Mouse (Mus musculus): ENCODE results near the gene Cyp3a13. TPM values are rescaled to one million over a fixed set of nuclear protein-coding genes. Genes with fewer than 3 reads are reported as not detected.
"Not testable (repeated sequence)": the region's sequence is repeated elsewhere in the genome, so short reads cannot be mapped to it uniquely, and the experiment has no call there.

Gene Cyp3a13
- 0.14 TPM in 1 of 2 replicates, not detected in the other for polyA plus RNA-seq (2016; fragmentation: Nextera tagmentation; extraction: Ambion mirVana)

DNA sequence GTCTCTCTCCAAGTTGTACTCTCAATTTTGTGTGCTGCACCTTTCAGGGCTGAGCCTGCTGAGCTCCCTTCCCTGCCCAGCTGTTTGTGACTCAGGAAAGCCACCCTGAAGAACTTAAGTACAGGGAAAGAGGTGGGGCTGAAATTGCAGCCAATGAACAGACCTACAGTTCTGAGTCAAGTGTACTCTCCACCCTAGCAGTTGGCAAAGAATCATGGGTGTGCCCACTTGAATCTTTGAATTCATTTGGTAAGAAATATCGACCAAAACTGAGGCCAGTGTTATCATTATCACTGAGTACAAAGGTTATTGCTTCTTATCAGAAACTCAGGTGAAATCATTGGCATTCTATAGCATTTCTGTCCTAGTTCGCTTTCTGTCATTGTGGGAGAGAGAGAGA is at the start of gene Cyp3a13:
Gene Cyp3a13, minus strand, starts transcription at position 88 of the 400 bp plus-strand sequence.
- DNase-seq (ENCODE audit: low spot score): no peak
- Histone ChIP-seq H3K27me3 (ENCODE audit: insufficient read depth, poor library complexity, severe bottlenecking) (no peaks in the 10 kb centered on the region), H3K27ac (no peak within 1 kb of the TSS), H3K36me3 (no peaks in the 10 kb centered on the region), H3K9me3 (no peaks in the 10 kb centered on the region), H3K4me3 (no peak within 1 kb of the TSS), H3K4me1 (no peaks in the 10 kb centered on the region)
- WGBS: 46% methylated on average over 2 of the region's 2 CpGs

DNA sequence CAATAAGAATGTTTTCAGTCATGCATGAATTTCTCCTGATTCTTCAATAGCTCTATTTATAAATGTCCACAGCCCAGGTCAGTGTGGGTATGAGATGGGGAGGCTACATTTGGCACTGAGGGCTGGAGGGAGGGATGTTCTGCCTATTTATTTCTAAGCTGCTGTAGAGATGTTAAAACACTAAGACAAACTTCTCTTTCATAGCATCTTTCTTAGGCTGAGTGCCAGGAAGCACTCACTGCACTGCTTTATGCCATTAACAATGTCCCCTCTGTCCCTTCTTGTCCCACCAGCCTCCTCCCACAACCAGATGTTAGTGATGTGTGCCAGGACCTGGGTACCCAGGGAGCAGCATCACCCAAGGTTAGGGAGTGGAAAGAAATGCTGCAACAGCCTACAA is 45.1 kb upstream of the Cyp3a13 start:
- Histone ChIP-seq H3K36me3 (no peaks in the 10 kb centered on the region), H3K4me1 (no peaks in the 10 kb centered on the region), H3K27me3 (ENCODE audit: insufficient read depth, poor library complexity, severe bottlenecking) (no peaks in the 10 kb centered on the region), H3K9me3 (no peaks in the 10 kb centered on the region), H3K4me3 (no peak overlapping the region), H3K27ac (no peak overlapping the region)
- no peak for DNase-seq (ENCODE audit: low spot score)

GRCm38 (mm10) chr5:137962945-137963344 is 41.5 kb upstream of the Cyp3a13 start, which contains the start of gene Gjc3:
TSS of gene Gjc3 (minus strand) at chr5:137963098.
- Histone ChIP-seq H3K9me3 (no peaks in the 10 kb centered on the region), H3K27me3 (ENCODE audit: insufficient read depth, poor library complexity, severe bottlenecking) (no peaks in the 10 kb centered on the region), H3K4me1 (no peaks in the 10 kb centered on the region), H3K4me3 (no peak within 1 kb of the TSS), H3K36me3 (no peaks in the 10 kb centered on the region), H3K27ac (no peak within 1 kb of the TSS)
- WGBS: 74% methylated on average over 8 of the region's 8 CpGs
- no peak for DNase-seq (ENCODE audit: low spot score)

- H3K27me3 ChIP-seq (ENCODE audit: insufficient read depth, poor library complexity, severe bottlenecking): no peaks in the 10 kb centered on the region
- no peak for DNase-seq (ENCODE audit: low spot score)
- H3K4me3 ChIP-seq: no peak overlapping the region
- H3K9me3 ChIP-seq: no peaks in the 10 kb centered on the region
- no peaks in the 10 kb centered on the region for H3K36me3 ChIP-seq
- 75% methylated on average over 3 of the region's 3 CpGs for WGBS
- H3K27ac ChIP-seq: no peak overlapping the region
- no peaks in the 10 kb centered on the region for H3K4me1 ChIP-seq
Observed at GRCm38 (mm10) chr5:137956404-137956803, 35.0 kb upstream of the Cyp3a13 start.

DNA sequence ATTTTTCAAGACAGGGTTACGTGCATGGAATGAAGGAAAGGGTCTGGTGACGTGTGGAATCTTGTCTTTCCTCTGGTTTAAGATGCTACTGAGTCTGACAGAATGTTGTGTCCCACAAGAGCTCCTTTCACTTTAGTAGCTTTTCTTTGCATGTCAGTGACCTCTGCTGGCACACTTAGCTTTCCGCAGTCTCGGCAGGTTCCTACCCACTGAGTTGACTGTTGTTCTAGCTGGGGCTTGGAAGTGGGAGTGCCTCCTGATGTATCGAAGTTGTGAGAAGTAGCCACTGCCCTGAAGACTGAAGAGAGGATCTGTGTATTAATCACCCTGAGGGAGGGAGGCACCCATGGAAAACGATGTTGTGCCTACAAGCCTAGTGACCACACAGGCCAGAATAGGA is 29.8 kb upstream of the Cyp3a13 start:
- H3K4me3 ChIP-seq: no peak overlapping the region
- H3K36me3 ChIP-seq: no peaks in the 10 kb centered on the region
- DNase-seq (ENCODE audit: low spot score): no peak
- no peaks in the 10 kb centered on the region for H3K4me1 ChIP-seq
- no peak overlapping the region for H3K27ac ChIP-seq
- H3K27me3 ChIP-seq (ENCODE audit: insufficient read depth, poor library complexity, severe bottlenecking): no peaks in the 10 kb centered on the region
- 36% methylated on average over 6 of the region's 6 CpGs for WGBS
- no peaks in the 10 kb centered on the region for H3K9me3 ChIP-seq

GRCm38 (mm10) chr5:137947303-137947702 is 25.9 kb upstream of the Cyp3a13 start:
- H3K4me3 ChIP-seq: no peak overlapping the region
- no peak overlapping the region for H3K27ac ChIP-seq
- no peaks in the 10 kb centered on the region for H3K4me1 ChIP-seq
- no peaks in the 10 kb centered on the region for H3K36me3 ChIP-seq
- H3K9me3 ChIP-seq: no peaks in the 10 kb centered on the region
- no peak for DNase-seq (ENCODE audit: low spot score)
- no peaks in the 10 kb centered on the region for H3K27me3 ChIP-seq (ENCODE audit: insufficient read depth, poor library complexity, severe bottlenecking)

- WGBS: 57% methylated on average over 1 of the region's 1 CpGs
- no peak overlapping the region for H3K27ac ChIP-seq
Observed at GRCm38 (mm10) chr5:137943133-137943532, 21.7 kb upstream of the Cyp3a13 start.

DNA sequence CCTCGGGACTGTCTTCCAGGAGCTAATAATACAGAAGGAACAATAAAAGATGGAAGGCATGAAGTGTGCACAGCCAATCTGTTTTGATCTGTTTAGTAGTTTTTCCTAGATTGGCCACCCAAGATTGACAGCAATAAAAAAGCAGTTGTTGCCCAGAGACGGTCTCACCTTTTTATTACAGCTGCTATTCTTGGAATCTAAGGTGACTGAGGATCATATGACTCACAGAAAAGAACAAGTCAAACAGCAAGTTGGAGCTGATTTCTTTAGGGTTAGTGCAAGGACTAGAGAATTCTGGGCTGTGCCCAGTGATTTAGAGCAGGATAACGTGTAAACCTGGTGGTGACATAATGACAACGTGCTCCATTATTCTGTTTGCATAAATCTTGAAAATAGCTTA is 19.5 kb upstream of the Cyp3a13 start:
- no peaks in the 10 kb centered on the region for H3K9me3 ChIP-seq
- H3K36me3 ChIP-seq: no peaks in the 10 kb centered on the region
- 80% methylated on average over 4 of the region's 4 CpGs for WGBS
- DNase-seq (ENCODE audit: low spot score): no peak
- H3K4me3 ChIP-seq: no peak overlapping the region
- H3K27me3 ChIP-seq (ENCODE audit: insufficient read depth, poor library complexity, severe bottlenecking): no peaks in the 10 kb centered on the region
- no peaks in the 10 kb centered on the region for H3K4me1 ChIP-seq
- no peak overlapping the region for H3K27ac ChIP-seq

More at GRCm38 (mm10) chr5:137943133-137943532, 21.7 kb upstream of the Cyp3a13 start:
- H3K9me3 ChIP-seq: no peaks in the 10 kb centered on the region
- H3K4me1 ChIP-seq: no peaks in the 10 kb centered on the region
- no peaks in the 10 kb centered on the region for H3K27me3 ChIP-seq (ENCODE audit: insufficient read depth, poor library complexity, severe bottlenecking)
- H3K36me3 ChIP-seq: no peaks in the 10 kb centered on the region
- no peak overlapping the region for H3K4me3 ChIP-seq
- DNase-seq (ENCODE audit: low spot score): no peak

DNA sequence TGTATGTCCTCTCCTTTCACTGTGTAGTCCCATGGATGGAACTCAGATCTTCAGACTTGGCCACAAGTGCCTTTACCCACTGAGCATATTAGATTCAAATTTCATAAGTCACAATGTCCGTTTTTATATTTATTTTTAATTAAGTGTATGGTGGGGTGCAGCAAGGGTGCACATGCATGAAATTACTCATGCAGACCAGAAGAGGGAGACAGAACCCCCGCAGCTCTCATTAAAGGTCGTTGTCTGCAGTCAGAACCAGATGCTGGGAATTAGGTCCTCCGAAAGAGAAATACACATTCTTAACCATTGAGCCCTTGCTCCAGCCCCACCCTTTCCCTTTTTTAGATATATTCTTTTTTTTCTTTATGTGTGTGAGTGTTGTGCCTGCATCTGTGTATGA is 15.8 kb upstream of the Cyp3a13 start:
- Histone ChIP-seq H3K27me3 (ENCODE audit: insufficient read depth, poor library complexity, severe bottlenecking) (no peaks in the 10 kb centered on the region), H3K4me1 (no peaks in the 10 kb centered on the region), H3K36me3 (no peaks in the 10 kb centered on the region), H3K4me3 (no peak overlapping the region), H3K9me3 (no peaks in the 10 kb centered on the region), H3K27ac (no peak overlapping the region)
- WGBS: 51% methylated on average over 4 of the region's 4 CpGs
- no peak for DNase-seq (ENCODE audit: low spot score)

GRCm38 (mm10) chr5:137936486-137936885 is 15.1 kb upstream of the Cyp3a13 start:
- Histone ChIP-seq H3K36me3 (no peaks in the 10 kb centered on the region), H3K4me3 (no peak overlapping the region), H3K27me3 (ENCODE audit: insufficient read depth, poor library complexity, severe bottlenecking) (no peaks in the 10 kb centered on the region), H3K27ac (no peak overlapping the region), H3K4me1 (no peaks in the 10 kb centered on the region), H3K9me3 (no peaks in the 10 kb centered on the region)
- WGBS: 87% methylated on average over 2 of the region's 2 CpGs
- DNase-seq (ENCODE audit: low spot score): no peak

- not testable (repeated sequence) for H3K9me3 ChIP-seq; H3K36me3 ChIP-seq; H3K4me3 ChIP-seq; H3K27ac ChIP-seq; H3K4me1 ChIP-seq; DNase-seq (ENCODE audit: low spot score); H3K27me3 ChIP-seq (ENCODE audit: insufficient read depth, poor library complexity, severe bottlenecking)
- 72% methylated on average over 2 of the region's 2 CpGs for WGBS
Observed at GRCm38 (mm10) chr5:137933934-137934333, 12.5 kb upstream of the Cyp3a13 start.

DNA sequence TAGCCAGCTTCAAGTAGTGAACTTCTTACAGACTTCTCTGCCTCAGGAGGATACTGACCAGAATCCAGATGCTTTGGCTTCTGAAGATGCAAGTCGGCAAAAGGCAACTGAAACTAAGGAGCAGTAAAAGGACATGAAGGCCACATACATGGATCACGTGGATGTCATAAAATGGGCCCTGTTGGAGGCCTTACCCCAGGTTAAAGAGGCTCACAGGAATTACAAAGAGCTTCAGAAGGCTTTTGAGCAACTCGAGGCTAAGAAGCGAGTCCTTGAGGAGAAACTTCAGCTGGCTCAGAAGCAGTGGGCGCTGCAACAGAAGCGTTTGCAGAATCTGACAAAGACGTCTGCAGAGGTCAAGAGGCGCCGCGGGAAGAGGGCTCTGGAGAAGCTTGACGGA is 7.0 kb upstream of the Cyp3a13 start:
- H3K27ac ChIP-seq: no peak overlapping the region
- WGBS: 74% methylated on average over 11 of the region's 11 CpGs
- no peak overlapping the region for H3K4me3 ChIP-seq
- H3K27me3 ChIP-seq (ENCODE audit: insufficient read depth, poor library complexity, severe bottlenecking): no peaks in the 10 kb centered on the region
- no peaks in the 10 kb centered on the region for H3K4me1 ChIP-seq
- no peak for DNase-seq (ENCODE audit: low spot score)
- no peaks in the 10 kb centered on the region for H3K36me3 ChIP-seq
- no peaks in the 10 kb centered on the region for H3K9me3 ChIP-seq

GRCm38 (mm10) chr5:137922171-137922570 is 752 bp upstream of the Cyp3a13 start:
- no peaks in the 10 kb centered on the region for H3K27me3 ChIP-seq (ENCODE audit: insufficient read depth, poor library complexity, severe bottlenecking)
- no peak overlapping the region for H3K27ac ChIP-seq
- no peak overlapping the region for H3K4me3 ChIP-seq
- H3K4me1 ChIP-seq: no peaks in the 10 kb centered on the region
- no peaks in the 10 kb centered on the region for H3K36me3 ChIP-seq
- DNase-seq (ENCODE audit: low spot score): no peak
- no peaks in the 10 kb centered on the region for H3K9me3 ChIP-seq

- no peak for DNase-seq (ENCODE audit: low spot score)
- H3K27ac ChIP-seq: no peak overlapping the region
- no peaks in the 10 kb centered on the region for H3K9me3 ChIP-seq
- H3K4me3 ChIP-seq: no peak overlapping the region
- H3K27me3 ChIP-seq (ENCODE audit: insufficient read depth, poor library complexity, severe bottlenecking): no peaks in the 10 kb centered on the region
- no peaks in the 10 kb centered on the region for H3K36me3 ChIP-seq
- WGBS: 79% methylated on average over 6 of the region's 6 CpGs
- H3K4me1 ChIP-seq: no peaks in the 10 kb centered on the region
Observed at GRCm38 (mm10) chr5:137915550-137915949, 5.9 kb downstream of the Cyp3a13 start.
